Mouse (Mus musculus): Measurements from ENCODE around the gene Cd300lg.

Gene Cd300lg

DNA sequence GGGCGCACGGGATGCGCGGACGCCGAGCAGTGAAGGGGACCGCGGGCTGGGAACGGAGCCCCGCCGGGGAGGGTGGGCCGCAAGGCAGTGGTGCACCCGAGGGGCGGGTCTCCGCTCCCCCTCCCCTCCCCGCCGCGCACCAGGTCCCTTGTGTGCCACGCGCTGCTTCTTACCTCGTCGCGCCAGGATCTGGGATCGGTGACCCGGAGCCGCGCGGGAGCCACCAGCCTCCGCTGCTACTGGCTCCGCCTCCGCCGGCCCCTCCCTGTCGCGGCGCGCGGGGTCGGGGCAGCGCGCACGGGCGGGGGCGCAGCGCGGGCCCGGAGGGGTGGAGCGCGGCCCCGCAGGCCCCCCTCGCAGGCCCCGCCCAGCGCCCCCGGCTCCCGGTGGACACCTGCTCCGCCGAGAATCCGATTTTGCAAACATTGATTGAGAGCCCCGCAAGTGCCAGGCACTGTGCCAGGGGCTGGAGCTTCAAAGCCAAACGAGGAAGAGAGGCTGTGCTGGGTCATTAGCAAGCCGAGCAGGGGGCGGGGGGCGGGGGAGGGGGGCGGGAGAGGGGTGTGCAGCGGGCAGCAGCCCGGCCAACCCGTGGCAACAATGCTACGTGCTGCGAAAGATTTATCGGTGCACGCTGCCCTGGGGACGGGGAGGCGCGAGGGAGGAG is 14.5 kb upstream of the Cd300lg start:
- DNase-seq = peak; percentile 86

DNA sequence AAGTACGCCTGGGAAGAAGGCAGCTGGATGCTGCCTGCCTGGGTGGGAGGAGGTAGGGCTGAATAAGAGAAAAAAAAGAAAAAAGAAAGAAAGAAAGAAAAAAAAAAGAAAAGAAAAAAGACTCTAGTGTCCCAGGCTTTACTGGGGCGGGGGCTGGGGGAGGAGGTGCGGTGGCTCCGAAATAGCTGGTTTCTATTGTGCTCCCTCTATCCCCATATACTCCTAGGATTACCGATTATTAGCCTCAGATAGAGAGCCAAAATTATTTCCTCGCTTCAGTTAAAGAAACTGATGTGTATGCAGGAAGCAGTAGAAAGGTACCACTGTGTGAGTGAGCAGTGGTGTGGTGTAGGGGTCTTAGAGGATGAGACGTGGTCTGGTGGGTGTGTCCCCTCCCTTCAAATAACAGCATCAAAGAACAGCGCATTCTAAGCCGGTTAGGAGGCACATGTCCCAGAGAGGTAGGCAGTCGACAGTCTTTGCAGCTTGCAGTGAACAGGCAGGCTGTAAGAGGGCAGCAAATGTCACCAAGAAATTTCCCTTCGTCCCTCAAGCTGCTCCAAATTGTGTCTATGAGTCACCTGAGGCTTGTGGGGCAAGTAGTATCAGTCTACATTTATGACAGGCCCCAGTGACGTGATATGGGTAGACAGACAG is 13.8 kb upstream of the Cd300lg start:
- no peak for DNase-seq

DNA sequence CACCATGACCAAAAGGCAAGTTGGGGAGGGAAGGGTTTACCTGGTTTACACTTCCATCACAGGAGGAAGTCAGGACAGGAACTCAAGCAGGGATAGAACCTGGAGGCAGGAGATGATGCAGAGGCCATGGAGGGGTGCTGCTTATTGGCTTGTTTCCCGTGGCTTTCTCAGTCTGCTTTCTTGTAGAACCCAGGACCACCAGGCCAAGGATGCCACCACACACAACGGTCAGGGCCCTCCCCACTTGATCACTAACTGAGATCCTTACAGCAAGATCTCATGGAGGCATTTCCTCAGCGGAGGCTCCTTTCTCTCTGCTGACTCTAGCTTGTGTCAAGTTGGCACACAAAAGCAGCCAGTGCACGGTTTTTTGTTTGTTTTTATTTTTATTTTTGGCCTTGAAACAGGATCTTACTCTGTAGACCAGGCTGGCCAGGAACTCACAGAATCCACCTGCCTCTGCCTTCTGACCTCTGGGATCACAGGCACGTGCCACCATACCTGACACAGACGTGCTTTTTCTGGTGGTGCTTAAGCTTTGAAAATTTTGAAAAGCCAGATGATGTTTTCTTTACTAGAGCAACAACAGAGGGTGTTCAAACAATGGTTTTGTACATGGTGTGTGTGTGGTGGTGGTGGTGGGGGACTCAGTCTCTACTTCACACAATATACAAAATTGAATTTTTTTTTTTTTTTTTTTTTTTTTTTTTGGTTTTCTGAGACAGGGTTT is 13.1 kb upstream of the Cd300lg start, which contains the start of gene Mpp3:
Gene Mpp3 (minus strand): TSS at position 375 of the 730 bp plus-strand sequence.
- no peak for DNase-seq

DNA sequence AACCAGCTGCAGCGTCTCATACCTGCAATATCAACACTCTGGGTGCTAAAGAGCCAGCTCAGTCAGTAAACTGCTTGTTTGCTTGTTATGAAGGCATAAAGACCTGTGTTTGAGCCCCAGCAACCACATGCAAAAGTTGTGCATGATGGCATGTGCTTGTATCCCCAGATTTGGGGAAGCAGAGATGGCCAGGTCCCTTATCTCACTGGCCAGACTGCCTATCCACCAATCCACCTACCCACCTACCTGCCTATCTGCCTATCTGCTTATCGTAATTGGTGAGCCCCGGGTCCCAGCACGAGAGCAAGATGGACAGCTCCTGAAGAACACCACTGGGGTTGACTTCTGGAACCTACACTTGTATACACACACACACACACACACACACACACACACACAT is 12.0 kb upstream of the Cd300lg start:
- no peak for DNase-seq

DNA sequence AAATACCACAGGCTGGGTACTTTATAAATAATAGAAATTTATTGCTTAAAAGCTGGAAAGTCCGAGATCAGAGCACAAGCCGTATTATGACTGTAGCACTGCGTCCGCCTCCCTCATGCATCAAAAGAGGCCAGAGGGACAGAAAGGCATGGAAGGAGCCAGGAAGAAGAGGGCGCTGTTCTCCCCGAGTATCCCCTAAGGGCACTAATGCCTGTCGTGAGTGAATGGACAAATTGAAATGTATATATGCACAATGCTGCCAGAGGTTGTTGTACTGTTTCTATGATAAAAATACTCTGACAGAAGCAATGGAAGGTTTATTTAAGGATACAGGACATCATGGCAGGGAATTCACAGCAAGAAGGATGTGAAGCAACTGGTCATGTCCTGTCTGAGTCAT is 11.3 kb upstream of the Cd300lg start:
- no peak for DNase-seq

DNA sequence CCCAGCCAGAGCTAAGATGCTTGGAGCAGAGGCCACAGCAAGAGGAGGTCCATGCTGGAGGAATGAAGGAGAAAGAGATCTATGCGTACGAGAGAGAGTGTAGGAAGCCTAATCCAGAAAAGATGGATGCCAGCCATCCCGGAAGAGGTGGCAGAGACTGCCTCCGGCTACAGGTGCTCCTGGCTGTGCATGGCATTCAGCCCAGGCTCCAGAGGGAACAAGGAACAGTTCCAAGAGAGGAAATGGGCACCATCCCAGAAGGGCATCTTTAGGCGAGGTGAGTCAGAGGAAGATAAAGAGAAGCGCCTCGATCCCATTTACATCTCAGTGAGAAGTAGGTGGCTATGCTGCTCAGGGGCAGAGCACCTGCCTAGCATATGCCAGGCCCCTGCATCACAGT is 10.2 kb upstream of the Cd300lg start:
- no peak for DNase-seq

DNA sequence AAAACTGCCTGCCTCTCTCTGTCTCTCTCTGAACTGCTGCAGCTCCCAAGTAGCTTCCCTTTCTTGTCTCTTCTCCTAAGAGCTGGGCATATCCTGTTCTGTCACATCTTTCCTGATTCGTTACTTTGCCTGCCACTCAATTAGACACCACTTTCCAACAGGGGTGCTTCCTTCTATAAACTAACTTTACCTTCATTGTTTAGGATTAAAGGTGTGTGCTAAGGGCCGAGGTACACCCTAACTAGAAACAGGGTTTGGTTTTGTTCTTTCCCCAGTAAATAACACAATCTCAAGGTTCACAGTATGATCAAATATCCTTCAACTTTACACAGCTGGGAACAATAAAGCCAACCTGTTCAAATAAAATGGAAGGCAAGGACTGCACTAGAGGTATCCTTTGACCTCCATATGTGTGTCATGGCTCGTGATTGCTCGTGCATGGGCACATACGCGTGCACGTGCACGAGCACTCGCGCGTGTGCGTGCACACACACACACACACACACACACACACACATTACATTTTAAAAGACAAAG is 8.2 kb upstream of the Cd300lg start:
- no peak for DNase-seq

DNA sequence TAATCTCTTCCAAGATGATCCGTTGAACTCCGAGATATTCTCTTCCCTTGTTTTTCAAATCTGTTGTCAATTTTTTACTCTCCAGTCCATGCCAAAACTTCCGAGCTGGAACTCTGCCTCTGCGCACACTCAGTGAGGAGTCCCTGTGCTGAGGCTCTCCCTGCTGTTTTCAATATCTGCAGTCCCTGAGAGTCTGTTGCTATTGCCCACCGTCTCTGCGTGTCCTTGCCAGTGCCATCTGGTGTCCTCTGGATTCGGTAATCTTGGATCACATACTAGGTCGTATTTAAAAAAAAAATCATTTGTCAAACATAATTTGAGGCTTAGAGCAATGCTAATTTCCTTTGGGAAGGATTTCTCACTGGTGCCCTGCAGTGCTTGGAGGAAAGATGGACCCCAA is 6.4 kb upstream of the Cd300lg start:
- no peak for DNase-seq

DNA sequence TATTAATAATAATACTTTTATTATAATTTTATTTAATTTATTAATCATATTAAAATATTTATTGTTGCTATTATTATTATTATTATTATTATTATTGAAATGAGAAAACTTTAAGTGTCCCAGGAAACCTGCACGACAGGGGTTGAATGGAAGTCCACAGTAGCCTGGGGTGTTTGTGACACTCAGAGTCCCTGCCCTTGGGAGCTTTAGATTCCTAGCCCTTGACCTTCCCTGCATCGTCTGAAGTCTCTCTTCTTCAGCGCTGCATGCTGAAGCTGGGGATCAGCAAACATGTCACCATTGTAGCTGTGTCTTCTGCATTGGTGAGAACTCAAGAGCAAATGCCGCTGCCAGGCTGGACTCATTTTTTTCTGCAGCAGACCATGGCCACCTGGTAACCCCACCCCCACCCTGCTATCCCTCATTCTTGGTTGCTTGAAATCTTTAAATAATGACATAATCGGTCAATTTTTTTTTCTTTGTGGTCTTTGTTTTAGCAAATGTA is 5.8 kb upstream of the Cd300lg start:
- DNase-seq = no peak

DNA sequence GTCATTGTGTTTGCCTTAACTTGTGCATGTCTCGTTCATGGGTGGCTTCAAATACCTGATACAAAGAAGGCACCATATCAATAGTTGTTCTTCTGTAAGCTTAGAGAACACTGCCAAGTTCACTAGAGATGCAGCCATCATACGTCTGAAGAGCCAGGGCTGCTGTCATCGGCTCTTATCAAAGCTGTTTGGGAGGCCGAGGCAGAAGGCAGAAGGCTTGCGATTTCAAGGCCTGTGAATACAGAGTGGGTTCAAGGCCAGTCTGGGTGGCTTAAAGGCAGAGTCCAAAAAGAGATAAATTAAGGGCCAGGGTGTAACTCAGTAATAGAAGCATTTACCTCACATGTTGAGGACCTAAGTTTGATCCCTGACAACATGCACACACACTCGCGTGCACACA is 5.0 kb upstream of the Cd300lg start:
- no peak for DNase-seq

DNA sequence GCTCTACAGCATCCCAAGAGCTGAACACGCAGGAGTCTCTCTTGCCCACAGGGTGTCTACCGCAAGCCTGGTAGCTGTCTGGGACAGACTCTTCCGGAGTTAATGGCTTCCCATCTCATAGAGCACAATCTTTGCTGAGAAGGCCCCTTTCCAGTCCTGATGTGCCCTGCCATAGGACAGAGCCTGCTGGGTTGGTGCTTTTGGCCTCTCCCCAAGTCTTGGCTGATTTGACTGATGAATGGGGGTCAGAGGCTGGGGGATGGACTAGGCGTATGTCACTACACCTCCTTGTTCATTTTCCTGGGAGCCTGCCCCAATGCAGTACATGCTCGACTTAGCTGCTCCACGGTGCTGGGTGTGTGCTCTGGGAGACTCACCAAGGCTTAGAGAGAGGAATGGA is 3.5 kb upstream of the Cd300lg start:
- no peak for DNase-seq

DNA sequence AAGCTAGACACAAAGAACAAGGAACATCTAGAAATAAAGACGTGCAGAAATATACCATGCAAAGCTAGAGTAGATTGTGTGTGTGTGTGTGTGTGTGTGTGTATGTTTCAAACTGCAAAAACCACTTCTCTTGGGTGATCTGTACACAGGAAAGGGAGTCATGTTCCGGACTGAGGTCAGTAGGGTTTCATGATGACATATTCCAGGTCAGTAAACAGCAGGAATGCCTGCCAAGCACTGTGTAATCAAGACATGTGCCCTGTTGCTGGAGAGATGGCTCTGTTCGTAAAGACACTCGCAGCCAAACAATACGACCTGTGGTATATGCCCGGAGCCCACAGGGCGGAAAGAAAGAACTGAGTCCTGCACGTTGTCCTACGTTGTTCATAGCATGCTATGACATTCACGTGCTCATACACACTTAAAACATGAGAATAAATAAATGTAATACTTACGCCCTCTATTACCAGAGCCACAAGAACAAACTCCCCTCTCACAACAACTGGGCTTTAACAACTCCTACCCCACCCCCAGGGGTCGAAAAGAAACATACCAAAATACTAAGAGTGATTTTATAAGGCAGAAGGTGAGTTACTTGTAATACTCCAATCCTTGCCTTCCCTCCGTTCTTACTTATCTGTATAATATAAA is 1.7 kb upstream of the Cd300lg start:
- DNase-seq = no peak

DNA sequence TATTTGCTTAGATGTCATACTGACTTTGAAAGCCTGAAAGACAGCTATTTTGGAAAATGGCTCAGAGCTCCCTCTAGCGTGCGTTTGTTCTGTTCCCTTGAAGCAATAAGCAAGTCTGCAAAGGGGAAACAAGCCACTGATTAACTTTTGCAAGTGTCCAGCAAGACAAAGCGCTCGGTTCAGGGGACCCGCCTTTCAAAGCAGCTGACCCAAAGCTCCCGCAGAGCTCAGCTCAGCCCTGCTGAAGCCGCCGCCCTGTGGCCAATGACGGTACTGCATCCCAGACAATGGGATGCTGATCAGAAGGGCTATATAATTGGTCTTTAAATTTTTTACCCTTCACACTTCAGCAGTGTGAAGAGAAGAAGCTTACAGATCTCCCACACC is 1.2 kb upstream of the Cd300lg start:
- peak; percentile 94 for DNase-seq

DNA sequence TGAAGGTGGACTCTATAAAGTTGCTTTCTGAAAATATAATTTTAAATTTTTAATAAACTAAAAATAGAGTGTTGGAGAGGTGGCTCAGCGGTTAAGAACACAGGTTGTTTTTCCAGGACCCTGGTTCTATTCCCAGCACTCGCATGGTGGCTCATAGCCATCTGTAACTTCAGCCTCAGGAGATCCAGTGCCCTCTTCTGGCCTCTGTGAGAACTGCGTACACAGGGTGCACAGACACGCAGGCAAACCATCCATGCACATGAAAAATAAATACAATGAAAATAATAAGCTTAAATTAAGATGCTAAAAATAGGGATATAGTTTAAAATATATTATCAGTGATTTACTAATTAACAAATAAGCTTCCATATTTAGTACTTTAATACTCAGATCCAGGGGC is 663 bp upstream of the Cd300lg start:
- DNase-seq = no peak

DNA sequence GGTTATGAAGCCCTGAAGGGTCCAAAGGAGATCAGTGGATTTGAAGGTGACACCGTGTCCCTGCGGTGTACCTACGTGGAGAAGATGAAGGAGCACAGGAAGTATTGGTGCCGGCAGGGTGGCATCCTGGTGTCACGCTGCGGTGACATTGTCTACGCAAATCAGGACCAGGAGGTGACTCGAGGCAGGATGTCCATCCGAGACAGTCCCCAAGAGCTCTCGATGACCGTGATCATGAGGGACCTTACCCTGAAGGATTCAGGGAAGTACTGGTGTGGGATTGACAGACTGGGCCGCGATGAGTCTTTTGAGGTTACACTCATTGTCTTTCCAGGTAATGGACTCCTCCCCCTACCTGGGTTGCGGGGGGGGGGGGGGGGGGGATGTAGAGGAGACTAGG is 1.7 kb downstream of the Cd300lg start:
- DNase-seq = no peak

DNA sequence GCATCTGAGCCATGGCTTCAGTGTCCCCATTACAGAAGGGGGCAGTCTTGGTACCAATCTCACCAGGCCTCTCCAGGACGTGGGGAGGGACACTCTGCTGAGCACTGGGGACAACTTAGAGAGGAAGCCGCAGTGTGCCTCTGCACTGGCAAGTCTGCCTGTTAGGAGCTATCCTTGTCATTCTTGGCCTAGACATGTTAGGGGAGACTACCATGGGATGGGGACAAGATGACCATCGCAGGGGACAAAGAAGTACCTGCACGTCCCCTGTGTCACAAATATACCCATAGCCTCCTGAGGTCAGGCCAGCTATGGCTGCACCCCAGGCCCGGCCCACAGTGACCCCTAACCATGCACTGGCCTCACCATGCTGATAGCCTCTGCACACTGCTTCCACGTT is 2.1 kb downstream of the Cd300lg start:
- no peak for DNase-seq

DNA sequence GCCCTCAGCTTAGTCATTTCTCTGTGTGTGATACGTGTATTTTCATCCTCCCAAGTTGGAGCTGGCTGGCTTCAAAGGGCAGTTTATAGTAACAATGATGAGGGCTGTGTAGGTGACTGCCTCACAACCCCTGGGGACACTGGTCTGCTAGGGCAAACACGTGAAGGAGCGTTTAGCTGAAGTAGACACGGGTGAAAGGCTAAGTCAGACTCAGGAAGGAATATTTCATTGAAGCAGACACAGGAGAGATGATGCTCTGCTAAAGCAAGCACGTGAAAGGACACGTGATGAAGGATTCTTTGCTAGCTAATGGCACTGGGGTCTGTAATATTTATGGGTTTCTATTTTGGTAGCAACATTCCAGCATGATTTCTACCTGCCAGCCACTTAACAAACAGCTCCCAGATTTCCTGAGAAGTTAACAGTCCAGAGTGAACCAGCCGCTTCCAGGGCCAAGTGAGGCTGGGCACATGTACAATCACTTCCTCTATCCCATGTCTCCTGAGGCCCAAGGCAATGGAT is 3.4 kb downstream of the Cd300lg start:
- peak; percentile 64 for DNase-seq

DNA sequence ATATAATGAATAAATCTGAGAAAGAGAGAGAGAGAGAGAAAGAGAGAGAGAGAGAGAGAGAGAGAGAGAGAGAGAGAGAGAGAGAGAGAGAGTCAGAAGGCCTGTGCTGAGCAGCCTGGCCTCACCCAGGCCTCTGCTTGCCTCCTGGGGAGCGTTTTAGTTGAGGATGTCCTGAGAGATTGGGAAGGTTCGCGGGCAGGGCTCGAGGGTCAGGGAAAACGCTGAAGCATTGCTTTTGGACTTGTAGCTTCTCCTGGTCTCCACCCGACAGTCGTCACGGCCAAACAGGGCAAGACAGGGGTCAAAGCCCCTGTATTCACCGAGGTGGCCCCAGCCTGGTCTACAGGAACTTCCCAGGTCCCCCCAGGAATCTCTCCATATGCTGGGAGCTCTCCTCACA is 5.3 kb downstream of the Cd300lg start:
- DNase-seq = no peak

DNA sequence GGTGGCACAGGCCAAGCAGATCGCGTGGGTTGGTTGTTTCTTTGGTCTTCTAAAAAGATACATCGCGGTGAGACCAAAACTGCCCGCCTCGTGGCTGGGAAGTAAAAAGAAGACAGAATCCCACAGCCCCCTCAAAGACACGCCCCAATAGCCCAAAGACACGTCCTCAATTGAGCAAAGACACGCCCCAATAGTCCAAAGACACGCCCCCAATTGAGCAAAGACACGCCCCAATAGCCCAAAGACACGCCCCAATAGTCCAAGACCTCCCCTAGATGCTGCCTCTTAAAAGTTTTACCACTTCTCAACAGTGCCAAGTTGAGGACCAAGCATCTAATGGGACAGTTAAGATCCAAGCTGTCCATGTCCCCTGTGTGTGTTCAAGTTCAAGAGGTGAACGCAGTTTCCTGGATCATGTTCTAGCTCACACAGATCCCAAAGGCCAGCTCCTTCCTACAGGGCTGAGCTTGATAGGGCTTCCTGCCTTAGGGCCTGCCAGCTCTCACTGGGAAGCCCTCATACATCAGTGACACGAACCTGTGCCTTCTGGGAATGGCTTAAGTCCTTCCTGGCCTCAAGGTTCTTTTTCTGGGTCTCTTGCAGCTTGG is 8.7 kb downstream of the Cd300lg start:
- DNase-seq = peak; percentile 57

DNA sequence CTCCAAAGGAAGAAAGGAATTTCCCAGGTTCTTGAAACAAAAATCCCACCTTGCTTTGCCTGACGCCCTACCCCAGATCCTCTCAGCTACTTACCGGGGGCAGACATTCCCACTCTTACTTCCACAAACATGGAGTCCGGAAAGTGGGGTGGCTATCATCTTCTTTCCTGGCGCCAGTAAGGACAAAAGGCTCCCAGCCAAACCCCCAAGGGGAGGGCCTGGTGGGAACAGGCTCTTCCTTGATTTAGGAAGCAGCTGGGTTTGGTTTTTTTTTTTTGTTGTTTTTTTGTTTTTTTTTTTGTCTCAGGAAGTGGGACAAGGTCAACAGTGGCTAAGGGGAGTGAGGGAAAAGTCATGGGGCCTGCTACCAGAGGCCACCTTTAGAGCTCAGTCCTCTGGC is 10.2 kb downstream of the Cd300lg start:
- peak; percentile 85 for DNase-seq

DNA sequence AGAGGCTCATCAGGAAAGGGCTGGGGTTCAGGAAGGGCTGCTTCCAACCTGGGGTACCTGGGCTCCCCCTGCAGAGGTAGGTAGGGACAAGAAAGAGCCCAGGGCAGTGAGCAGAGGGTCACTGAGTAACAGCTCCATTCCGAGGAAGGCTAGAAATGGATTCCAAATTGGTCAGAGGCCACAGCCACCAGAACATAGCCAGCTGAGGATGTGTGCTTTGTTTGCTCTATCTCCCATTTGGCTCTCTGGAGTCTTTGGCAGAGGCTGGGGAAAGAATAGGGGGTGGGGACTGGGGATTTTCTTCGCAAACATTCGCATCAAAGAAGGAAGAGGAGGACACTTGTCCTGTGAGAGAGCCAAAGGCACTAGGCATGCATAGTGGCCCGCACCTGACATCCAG is 10.6 kb downstream of the Cd300lg start:
- peak; percentile 62 for DNase-seq

DNA sequence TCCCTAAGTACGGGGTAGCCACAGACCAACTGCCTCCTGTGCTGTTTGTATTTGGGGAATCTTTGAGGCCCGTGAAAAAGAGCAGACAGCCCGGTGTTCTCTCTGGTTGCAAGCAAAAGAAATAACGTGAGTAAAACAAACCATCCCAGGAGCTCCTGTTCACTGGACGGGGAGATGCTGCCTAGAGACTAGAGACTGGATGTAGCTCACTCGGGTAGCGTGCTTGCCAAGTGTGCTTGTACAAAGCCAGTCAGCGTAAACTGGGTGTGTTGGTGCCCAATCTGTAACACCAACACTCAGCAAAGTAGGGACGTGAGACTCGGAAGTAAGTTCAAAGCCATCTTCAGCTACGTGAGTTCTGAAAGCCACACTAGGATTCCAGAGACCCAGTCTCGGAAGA is 11.4 kb downstream of the Cd300lg start:
- no peak for DNase-seq

DNA sequence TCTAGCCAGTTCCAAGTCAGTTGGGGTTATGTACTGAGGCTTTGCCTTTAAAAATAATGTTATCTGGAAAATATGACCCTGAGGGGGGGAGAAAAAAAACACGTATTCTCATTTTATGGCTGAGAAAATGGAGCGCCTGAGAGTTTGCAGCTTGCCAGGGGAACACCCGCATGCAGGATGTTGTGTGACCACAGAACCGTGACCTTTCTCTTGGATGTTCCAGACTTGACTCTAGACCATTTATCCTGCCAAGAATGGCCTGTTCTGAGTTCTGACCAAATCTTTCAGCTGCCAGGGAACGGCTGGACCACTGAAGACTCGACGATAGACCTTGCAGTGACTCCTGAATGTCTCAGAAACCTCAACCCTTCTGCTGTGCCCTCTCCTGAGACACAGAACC is 11.9 kb downstream of the Cd300lg start:
- DNase-seq = peak; percentile 77

All from kidney, postnatal 14 days (tissue).